Comparison of ENCODE assay signal across 9 mouse cellular contexts in the genomic region with DNA sequence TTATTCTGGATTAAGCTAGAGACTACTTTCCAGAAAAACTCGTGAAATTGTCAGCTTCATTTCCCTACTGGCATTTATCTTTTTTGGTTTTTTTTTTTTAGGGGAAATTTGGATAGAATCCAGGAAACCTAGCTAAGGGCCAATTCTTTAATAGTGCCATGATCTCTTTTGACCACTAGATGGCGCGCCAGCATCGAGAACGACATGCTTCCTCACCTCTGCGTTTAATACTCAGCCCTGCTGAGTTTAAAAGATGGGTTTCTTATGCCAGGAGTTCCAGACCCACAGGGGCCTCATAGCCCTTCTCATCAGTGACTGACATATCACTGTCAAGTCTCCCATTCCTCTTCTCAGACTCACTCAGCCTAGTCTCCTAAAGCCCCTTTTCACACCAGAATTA. TPM values are rescaled to one million over a fixed set of nuclear protein-coding genes. Genes with fewer than 3 reads are reported as not detected.
DNase-seq lines count a peak whose midpoint lies in the region; ATAC-seq and TF ChIP-seq lines count a peak whose summit lies in the region.
"Had no signal": no experiment of that assay in that cellular context is flagged by ENCODE, and none has a peak within 500 bp of the region (broad histone marks: within the 10 kb centered on the region; RNA-seq: fewer than 3 reads in every experiment).

No protein-coding gene starts in this region.

- under 1% methylated on average over 6 of the region's 6 CpGs for WGBS in forebrain, embryonic 11.5 days
- under 1% methylated on average over 6 of the region's 6 CpGs for WGBS in forebrain, embryonic 10.5 days

- H3K36me3 ChIP-seq in forebrain, embryonic 11.5 days (ENCODE audit: control insufficient read depth, insufficient read depth, low read length) = no peaks in the 10 kb centered on the region
- no peaks in the 10 kb centered on the region for H3K36me3 ChIP-seq in forebrain, embryonic 10.5 days (replicated peaks)
- no peaks in the 10 kb centered on the region for H3K36me3 ChIP-seq in MEL (ENCODE audit: control insufficient read depth in 1 of 2, insufficient read depth in 2 of 2, low read length in 2 of 2)
- H3K36me3 ChIP-seq: limb, embryonic 13.5 days had no signal

- no peak overlapping the region for H3K4me2 ChIP-seq in forebrain, embryonic 11.5 days (ENCODE audit: low read depth, low read length, severe bottlenecking)
- H3K4me2 ChIP-seq: limb, embryonic 13.5 days had no signal

- H3K4me3 ChIP-seq in forebrain, embryonic 11.5 days (ENCODE audit: low read depth, low read length) = no peak overlapping the region
- H3K4me3 ChIP-seq in forebrain, embryonic 10.5 days = no peak overlapping the region
- no peak overlapping the region for H3K4me3 ChIP-seq in MEL (ENCODE audit: control insufficient read depth in 1 of 2, insufficient read depth in 1 of 2, low read depth in 2 of 2, low read length in 2 of 2)
- H3K4me3 ChIP-seq: limb, embryonic 13.5 days had no signal

- no peak for TF ChIP-seq EP300 in MEL (IDR thresholded peaks at IDR 0.05; ENCODE audit: low read depth in 1 of 2, low read length in 2 of 2)

- no peak for TF ChIP-seq POLR2A in MEL (IDR thresholded peaks at IDR 0.05; ENCODE audit: control insufficient read depth in 1 of 2, insufficient read depth in 1 of 2, low read depth in 1 of 2, low read length in 2 of 2, poor library complexity in 1 of 2)

- peak; percentile 62 for DNase-seq in forebrain, embryonic 11.5 days (ENCODE audit: low spot score)
- DNase-seq in forebrain, embryonic 10.5 days (ENCODE audit: extremely low spot score, low spot score) = no peak
- DNase-seq in MEL (ENCODE audit: low read depth, low spot score) = peak; percentile 56
- DNase-seq in cerebellum, adult 18-20 months = peak; percentile 46 to 68
- peak; percentile 26 to 44 for DNase-seq in frontal cortex, postnatal 25 days (ENCODE audit: low spot score in 2 of 2)
- DNase-seq in layer of hippocampus, adult 11-12 months (ENCODE audit: low spot score) = peak; percentile 62
- DNase-seq in lung, postnatal 25 days (ENCODE audit: low spot score) = peak; percentile 39
- DNase-seq in skeletal muscle tissue, adult 2 months (ENCODE audit: low read depth, low spot score) = peak; percentile 29

- peak; percentile 46 to 74 (median 70) for TF ChIP-seq CTCF in MEL (IDR thresholded peaks at IDR 0.05 in 2 of 3, conservative IDR thresholded peaks at IDR 0.05 in 1 of 3; ENCODE audit: control insufficient read depth in 1 of 3, insufficient read depth in 1 of 3, low read depth in 2 of 3, low read length in 3 of 3, poor library complexity in 1 of 3, severe bottlenecking in 1 of 3)

- H3K27ac ChIP-seq in forebrain, embryonic 11.5 days (ENCODE audit: low read depth, low read length) = no peak overlapping the region
- no peak overlapping the region for H3K27ac ChIP-seq in forebrain, embryonic 10.5 days
- no peak overlapping the region for H3K27ac ChIP-seq in MEL (ENCODE audit: control insufficient read depth, low read depth, low read length)
- H3K27ac ChIP-seq: limb, embryonic 13.5 days had no signal

- H3K27me3 ChIP-seq in forebrain, embryonic 11.5 days (ENCODE audit: control insufficient read depth, insufficient read depth, low read length) = no peaks in the 10 kb centered on the region; the same call in 1 of the 2 replicates
- H3K27me3 ChIP-seq in forebrain, embryonic 10.5 days (ENCODE audit: poor library complexity, severe bottlenecking) = peaks cover 26% of the 10 kb centered on the region
- H3K27me3 ChIP-seq in MEL (ENCODE audit: control insufficient read depth in 1 of 2, insufficient read depth in 2 of 2, low read length in 2 of 2) = no peaks in the 10 kb centered on the region; a peak in 1 of 4 replicates

- H3K79me2 ChIP-seq in MEL (ENCODE audit: control insufficient read depth, insufficient read depth, low read length, poor library complexity) = no peaks in the 10 kb centered on the region

- no peaks in the 10 kb centered on the region for H3K4me1 ChIP-seq in forebrain, embryonic 11.5 days (replicated peaks; ENCODE audit: control insufficient read depth, insufficient read depth, low read length)
- H3K4me1 ChIP-seq in forebrain, embryonic 10.5 days = no peaks in the 10 kb centered on the region
- H3K4me1 ChIP-seq in MEL (ENCODE audit: control insufficient read depth in 1 of 2, insufficient read depth in 2 of 2, low read length in 2 of 2) = no peaks in the 10 kb centered on the region
- H3K4me1 ChIP-seq: limb, embryonic 13.5 days had no signal

- no peak for ATAC-seq in forebrain, embryonic 11.5 days (replicated peaks; ENCODE audit: low FRiP score)

- no peaks in the 10 kb centered on the region for H3K9me3 ChIP-seq in forebrain, embryonic 11.5 days (ENCODE audit: control insufficient read depth, low read length)
- H3K9me3 ChIP-seq in forebrain, embryonic 10.5 days = no peaks in the 10 kb centered on the region
- no peaks in the 10 kb centered on the region for H3K9me3 ChIP-seq in MEL (replicated peaks; ENCODE audit: insufficient read depth, low read length)
- H3K9me3 ChIP-seq: limb, embryonic 13.5 days had no signal

- no peak overlapping the region for H3K9ac ChIP-seq in forebrain, embryonic 11.5 days (ENCODE audit: low read length)
- no peak overlapping the region for H3K9ac ChIP-seq in MEL (ENCODE audit: control insufficient read depth, low read depth, low read length, poor library complexity, severe bottlenecking)
- H3K9ac ChIP-seq: limb, embryonic 13.5 days had no signal

- TF ChIP-seq RAD21 in MEL (IDR thresholded peaks at IDR 0.05; ENCODE audit: low read depth, low read length) = peak; percentile 82

TF ChIP-seq in MEL, 35 proteins besides CTCF, POLR2A, EP300 and RAD21:
- TF ChIP-seq MEF2A (IDR thresholded peaks at IDR 0.05; ENCODE audit: extremely low read depth, insufficient replicate concordance, low read depth, low read length, poor library complexity, severe bottlenecking) (no peak), ZMIZ1 (IDR thresholded peaks at IDR 0.05; ENCODE audit: low read depth, low read length) (no peak), ZNF384 (IDR thresholded peaks at IDR 0.05; ENCODE audit: low read depth, low read length) (peak; percentile 75), ZC3H11A (IDR thresholded peaks at IDR 0.05; ENCODE audit: low read depth, low read length) (peak; percentile 56), SMC3 (IDR thresholded peaks at IDR 0.05; ENCODE audit: low read depth, low read length) (peak; percentile 70)

RNA-seq across cellular contexts. Expression of gene Gpr50, which starts 15.5 kb away (rescaled TPM):
- polyA plus RNA-seq in forebrain, embryonic 11.5 days (2014; fragmentation: Nextera tagmentation; extraction: Ambion mirVana) = 5.2 and 6.2 TPM in 2 replicates
- 5.3 and 10.4 TPM in 2 replicates for polyA plus RNA-seq in forebrain, embryonic 10.5 days (2016; fragmentation: Nextera tagmentation; extraction: Ambion mirVana)
- not detected in 2 replicates for total RNA-seq in MEL (2012; rRNA removed)
- not detected for polyA plus RNA-seq in MEL (2012; ENCODE audit: insufficient read depth in 1 of 2, insufficient read length in 2 of 2, low read depth in 1 of 2, low replicate concordance in 2 of 2, missing spikeins in 1 of 2)
